Mouse (Mus musculus): ENCODE data around the gene Slc46a1. TPM values are rescaled to one million over a fixed set of nuclear protein-coding genes. Genes with fewer than 3 reads are reported as not detected.

Gene Slc46a1
- 24.7 and 24.9 TPM in 2 replicates for polyA plus RNA-seq (2015; fragmentation: Nextera tagmentation; extraction: Ambion mirVana)

DNA sequence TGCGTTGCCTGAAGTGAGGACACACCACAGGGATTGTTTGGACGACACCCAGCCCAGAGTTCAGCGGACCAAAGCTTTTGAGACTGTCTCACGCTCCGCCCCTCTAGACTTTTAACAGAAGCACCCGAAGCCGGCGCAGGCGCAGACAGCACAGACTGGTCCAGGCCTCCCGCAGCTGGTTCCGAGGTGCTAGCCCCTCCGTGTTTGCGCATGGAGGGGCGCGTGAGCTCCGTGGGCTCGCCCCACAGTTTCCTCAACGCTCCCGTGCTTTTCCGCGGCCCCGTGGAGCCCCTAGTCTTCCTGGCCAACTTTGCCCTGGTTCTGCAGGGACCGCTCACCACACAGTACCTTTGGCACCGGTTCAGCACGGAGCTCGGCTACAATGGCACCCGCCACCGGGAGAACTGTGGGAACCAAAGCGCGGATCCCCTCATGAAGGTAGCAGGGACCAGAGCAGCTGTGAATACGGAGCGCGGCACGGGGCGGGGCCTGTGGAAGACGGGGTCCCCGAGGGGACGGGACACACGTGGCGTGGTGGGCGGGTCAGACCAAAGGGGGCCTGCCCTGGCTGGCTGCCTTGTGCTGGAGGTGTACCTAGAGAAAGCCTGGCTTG, at the start of gene Slc46a1:
Gene Slc46a1, plus strand, starts transcription at position 130 of the 613 bp plus-strand sequence.
- WGBS: under 1% methylated on average over 41 of the region's 41 CpGs
- H3K36me3 ChIP-seq (ENCODE audit: insufficient read depth, low read length): no peaks in the 10 kb centered on the region
- 0 out of 2 replicates have a peak, but pooled peaks cover 6% of the 10 kb centered on the region for H3K9me3 ChIP-seq (ENCODE audit: low read length)
- no peaks in the 10 kb centered on the region for H3K27me3 ChIP-seq (ENCODE audit: insufficient read depth, low read length)
- peak; percentile 95 for ATAC-seq (ENCODE audit: low FRiP score, low TSS enrichment)
- H3K4me1 ChIP-seq (ENCODE audit: insufficient read depth, low read length): peaks cover 11% of the 10 kb centered on the region
- peak within 1 kb of the TSS; percentile 97 for H3K27ac ChIP-seq (ENCODE audit: low read length)
- peak within 1 kb of the TSS; percentile 94 for H3K4me2 ChIP-seq (replicated peaks; ENCODE audit: low read depth, low read length)
- H3K4me3 ChIP-seq (ENCODE audit: low read length): peak within 1 kb of the TSS; percentile 82
- peak within 1 kb of the TSS; percentile 91 for H3K9ac ChIP-seq (replicated peaks; ENCODE audit: low read length)

DNA sequence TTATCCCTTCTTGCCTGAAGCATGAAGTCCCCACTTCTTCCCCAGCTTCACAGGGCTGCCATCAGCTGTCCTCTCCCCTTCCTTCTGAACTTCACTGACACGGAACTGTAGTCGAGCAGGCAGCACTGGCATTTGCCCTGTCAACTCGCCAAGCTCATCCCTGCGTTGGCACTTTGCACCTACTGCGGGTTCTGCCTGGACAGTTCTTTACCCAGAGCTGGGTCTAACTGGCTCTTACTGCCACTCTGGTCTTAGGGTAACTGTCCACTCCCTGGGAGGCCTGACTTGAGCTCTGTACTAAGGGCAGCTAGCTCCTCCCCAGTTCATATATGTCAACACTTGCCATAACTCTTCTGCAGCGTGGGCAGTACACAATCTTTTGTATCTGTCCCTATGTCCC, 48.6 kb upstream of the Slc46a1 start:
- no peaks in the 10 kb centered on the region for H3K36me3 ChIP-seq (ENCODE audit: insufficient read depth, low read length)
- ATAC-seq (ENCODE audit: low FRiP score, low TSS enrichment): peak; percentile 70
- WGBS: 55% methylated on average over 6 of the region's 6 CpGs
- H3K27me3 ChIP-seq (ENCODE audit: insufficient read depth, low read length): 0 out of 2 replicates have a peak, but pooled peaks cover 6% of the 10 kb centered on the region
- peaks cover 5% of the 10 kb centered on the region; the same call in 1 of the 2 replicates for H3K4me1 ChIP-seq (ENCODE audit: insufficient read depth, low read length)
- no peak overlapping the region for H3K9ac ChIP-seq (replicated peaks; ENCODE audit: low read length)
- no peak overlapping the region for H3K4me2 ChIP-seq (replicated peaks; ENCODE audit: low read depth, low read length)
- no peak overlapping the region for H3K27ac ChIP-seq (ENCODE audit: low read length)
- no peak overlapping the region for H3K4me3 ChIP-seq (ENCODE audit: low read length)
- H3K9me3 ChIP-seq (ENCODE audit: low read length): no peaks in the 10 kb centered on the region

DNA sequence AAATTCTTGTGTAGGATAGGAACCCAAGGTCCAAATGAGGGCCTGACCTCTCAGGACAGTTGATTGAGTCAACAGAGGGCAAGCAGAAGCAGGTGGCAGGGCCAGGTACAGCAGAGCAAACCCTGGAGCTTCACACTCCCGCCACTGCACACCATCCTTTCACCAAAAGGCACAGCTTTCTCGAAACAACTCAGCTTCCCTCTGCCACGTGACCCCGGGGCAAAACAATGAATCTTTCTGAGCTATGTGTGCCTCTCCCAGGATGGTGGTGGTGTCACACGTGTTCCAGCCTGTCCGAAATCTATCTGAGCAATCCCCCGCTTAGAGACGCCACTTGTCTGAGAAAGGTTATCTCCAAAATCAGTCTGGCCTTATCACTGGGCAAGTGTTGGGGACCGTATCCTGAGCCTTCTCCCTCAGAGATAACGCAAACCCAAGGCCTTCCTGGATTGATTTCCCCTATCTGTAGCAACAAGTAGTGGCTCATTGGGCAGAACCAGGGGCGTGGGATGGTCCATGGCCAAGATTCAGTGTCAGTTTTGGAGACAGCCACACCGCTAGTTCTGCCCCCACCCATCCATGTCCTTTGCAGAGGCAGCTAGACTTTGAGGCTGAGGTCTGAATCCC, 45.1 kb upstream of the Slc46a1 start:
- no peak overlapping the region for H3K9ac ChIP-seq (replicated peaks; ENCODE audit: low read length)
- WGBS: 42% methylated on average over 12 of the region's 12 CpGs
- H3K4me3 ChIP-seq (ENCODE audit: low read length): no peak overlapping the region
- H3K27me3 ChIP-seq (ENCODE audit: insufficient read depth, low read length): 0 out of 2 replicates have a peak, but pooled peaks cover 6% of the 10 kb centered on the region
- no peaks in the 10 kb centered on the region for H3K9me3 ChIP-seq (ENCODE audit: low read length)
- H3K4me2 ChIP-seq (replicated peaks; ENCODE audit: low read depth, low read length): no peak overlapping the region
- ATAC-seq (ENCODE audit: low FRiP score, low TSS enrichment): no peak
- no peak overlapping the region for H3K27ac ChIP-seq (ENCODE audit: low read length)
- H3K4me1 ChIP-seq (ENCODE audit: insufficient read depth, low read length): peaks cover 12% of the 10 kb centered on the region
- no peaks in the 10 kb centered on the region for H3K36me3 ChIP-seq (ENCODE audit: insufficient read depth, low read length)

DNA sequence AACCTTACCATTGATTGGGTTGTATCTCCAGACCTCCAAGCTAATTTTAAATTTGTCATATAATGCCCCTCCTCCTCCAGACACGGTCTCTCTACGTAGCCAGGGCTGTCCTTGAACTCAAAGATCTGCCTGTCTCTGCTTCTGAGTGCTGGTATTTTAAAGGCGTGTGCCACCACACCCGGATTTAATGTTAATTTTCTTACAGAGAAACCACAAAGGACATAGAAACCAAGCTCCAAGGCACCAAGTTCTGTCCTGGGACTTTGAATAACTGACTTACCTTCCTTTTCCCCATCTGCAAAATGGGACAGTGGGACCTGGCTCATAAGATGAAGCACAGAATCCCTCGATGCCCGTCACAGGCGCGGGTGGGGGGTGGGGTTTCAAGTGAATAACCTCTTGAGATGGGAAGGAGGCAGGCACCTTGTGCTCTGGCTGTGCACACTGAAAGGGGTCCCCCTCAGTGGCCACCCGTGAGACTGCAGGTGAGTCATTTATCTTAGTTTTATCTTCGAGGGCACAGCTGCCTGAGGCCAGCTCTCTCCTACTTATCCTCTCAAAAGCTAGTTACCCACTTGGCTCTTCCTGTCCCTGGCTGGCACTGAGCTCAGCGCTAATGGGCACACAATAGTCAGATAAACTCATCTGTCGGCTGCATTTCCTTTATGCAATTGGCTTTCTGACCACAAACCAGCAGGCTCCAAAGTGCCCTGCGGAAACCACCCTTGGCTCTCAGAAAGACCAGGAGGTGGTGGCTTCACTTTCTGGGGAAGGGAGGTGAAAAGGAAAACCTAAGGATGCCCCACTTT, 44.1 kb upstream of the Slc46a1 start:
- H3K4me1 ChIP-seq (ENCODE audit: insufficient read depth, low read length): peaks cover 12% of the 10 kb centered on the region
- H3K27ac ChIP-seq (ENCODE audit: low read length): 0 out of 2 replicates have a peak overlapping the region, but pooled peaks have one; percentile 31
- no peak overlapping the region for H3K4me3 ChIP-seq (ENCODE audit: low read length)
- 64% methylated on average over 13 of the region's 13 CpGs for WGBS
- H3K27me3 ChIP-seq (ENCODE audit: insufficient read depth, low read length): 0 out of 2 replicates have a peak, but pooled peaks cover 6% of the 10 kb centered on the region
- H3K9me3 ChIP-seq (ENCODE audit: low read length): no peaks in the 10 kb centered on the region
- H3K36me3 ChIP-seq (ENCODE audit: insufficient read depth, low read length): no peaks in the 10 kb centered on the region
- H3K4me2 ChIP-seq (replicated peaks; ENCODE audit: low read depth, low read length): peak overlapping the region; percentile 36; the same call in 1 of the 2 replicates
- no peak for ATAC-seq (ENCODE audit: low FRiP score, low TSS enrichment)
- peak overlapping the region; percentile 5; the same call in 1 of the 2 replicates for H3K9ac ChIP-seq (replicated peaks; ENCODE audit: low read length)

DNA sequence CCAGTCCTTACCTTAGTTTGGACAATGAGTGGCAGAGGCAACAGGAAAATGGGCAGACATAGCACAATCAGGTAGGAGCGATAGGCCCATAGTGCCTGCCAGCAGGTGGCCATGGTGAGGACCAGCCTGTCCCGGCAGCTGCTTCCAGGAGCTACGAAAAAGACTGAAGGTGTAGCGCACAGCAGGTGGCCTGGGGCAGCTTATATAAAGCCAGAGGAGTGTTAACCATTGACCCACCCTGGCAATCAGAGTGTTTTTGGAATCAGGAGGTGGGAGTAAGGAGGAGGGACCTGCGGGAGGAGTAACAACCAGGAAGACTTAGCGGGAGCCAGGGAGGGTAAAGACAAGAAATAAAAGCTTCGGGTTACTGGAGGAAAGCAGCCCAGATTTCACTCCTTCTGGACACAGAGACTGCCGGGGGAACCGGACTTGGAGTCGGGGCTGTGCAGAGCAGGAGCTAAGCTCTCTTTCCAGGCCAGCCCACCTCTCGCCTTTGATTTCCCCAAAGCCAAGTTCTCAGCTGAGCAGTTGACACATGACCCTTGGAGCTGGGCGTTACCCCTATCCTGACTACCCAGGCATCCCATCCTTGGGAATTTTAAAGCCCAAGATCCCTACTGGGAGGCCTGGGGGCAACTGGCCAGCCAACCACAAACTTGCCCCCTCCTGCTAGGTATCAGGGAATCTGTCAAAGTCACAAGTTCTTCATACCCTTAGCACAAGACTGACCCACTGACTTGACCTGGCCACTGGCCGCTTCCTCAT, 43.3 kb upstream of the Slc46a1 start, which contains the start of gene Slc13a2:
Gene Slc13a2, minus strand, starts transcription at position 163 of the 765 bp plus-strand sequence.
- Histone ChIP-seq H3K27me3 (ENCODE audit: insufficient read depth, low read length) (0 out of 2 replicates have a peak, but pooled peaks cover 6% of the 10 kb centered on the region), H3K27ac (ENCODE audit: low read length) (peak within 1 kb of the TSS; percentile 63; the same call in 1 of the 2 replicates), H3K9ac (replicated peaks; ENCODE audit: low read length) (peak within 1 kb of the TSS; percentile 5; the same call in 1 of the 2 replicates), H3K4me2 (replicated peaks; ENCODE audit: low read depth, low read length) (peak within 1 kb of the TSS; percentile 36), H3K9me3 (ENCODE audit: low read length) (no peaks in the 10 kb centered on the region), H3K4me1 (ENCODE audit: insufficient read depth, low read length) (peaks cover 12% of the 10 kb centered on the region), H3K36me3 (ENCODE audit: insufficient read depth, low read length) (no peaks in the 10 kb centered on the region), H3K4me3 (ENCODE audit: low read length) (no peak within 1 kb of the TSS)
- peak; percentile 83 for ATAC-seq (ENCODE audit: low FRiP score, low TSS enrichment)
- 7% methylated on average over 13 of the region's 13 CpGs for WGBS

DNA sequence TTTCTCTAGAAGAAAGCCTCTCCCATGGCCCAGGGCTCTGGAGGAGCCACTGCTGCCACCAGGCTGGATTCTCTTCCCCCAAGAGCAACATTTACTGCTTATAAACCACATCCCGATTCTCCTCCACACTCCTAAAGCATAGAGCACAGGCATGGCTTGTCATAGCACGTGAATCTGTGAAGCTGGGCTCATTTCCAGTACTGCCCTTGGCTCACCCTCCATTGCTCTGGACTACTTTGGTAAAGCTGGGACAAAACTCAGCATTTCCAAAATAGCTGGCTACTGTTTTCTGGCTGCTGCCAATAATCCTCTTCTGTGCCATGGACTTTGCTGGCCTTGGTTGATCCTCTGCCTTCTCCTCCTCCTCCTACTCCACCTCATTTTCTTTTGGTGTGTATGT, 41.1 kb upstream of the Slc46a1 start:
- whole genome bisulfite sequencing: 53% methylated on average over 2 of the region's 2 CpGs
- no peak overlapping the region for H3K4me3 ChIP-seq (ENCODE audit: low read length)
- H3K27ac ChIP-seq (ENCODE audit: low read length): no peak overlapping the region
- no peak for ATAC-seq (ENCODE audit: low FRiP score, low TSS enrichment)
- no peaks in the 10 kb centered on the region for H3K36me3 ChIP-seq (ENCODE audit: insufficient read depth, low read length)
- no peaks in the 10 kb centered on the region for H3K9me3 ChIP-seq (ENCODE audit: low read length)
- H3K9ac ChIP-seq (replicated peaks; ENCODE audit: low read length): no peak overlapping the region
- H3K27me3 ChIP-seq (ENCODE audit: insufficient read depth, low read length): 0 out of 2 replicates have a peak, but pooled peaks cover 6% of the 10 kb centered on the region
- peaks cover 15% of the 10 kb centered on the region for H3K4me1 ChIP-seq (ENCODE audit: insufficient read depth, low read length)
- H3K4me2 ChIP-seq (replicated peaks; ENCODE audit: low read depth, low read length): no peak overlapping the region

DNA sequence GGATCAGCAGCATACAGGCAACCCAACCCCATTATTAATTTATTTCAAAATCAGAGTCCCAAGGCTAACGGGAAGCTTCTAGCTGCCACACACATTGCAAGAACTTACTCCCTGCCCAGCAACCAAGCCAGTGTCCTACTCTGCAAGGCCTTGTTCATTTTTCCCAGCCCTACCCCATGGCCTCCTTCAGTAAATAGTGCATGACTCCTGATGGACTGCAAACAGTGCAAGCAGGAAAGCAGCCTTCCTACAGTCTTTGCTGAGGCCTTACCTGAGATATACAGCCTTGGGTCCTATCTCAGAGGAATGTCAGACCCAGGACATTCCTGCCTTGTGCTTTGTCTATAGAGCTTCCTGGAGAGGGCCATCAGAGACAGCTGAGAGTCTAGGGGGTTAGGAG, 39.9 kb upstream of the Slc46a1 start:
- no peak overlapping the region for H3K4me2 ChIP-seq (replicated peaks; ENCODE audit: low read depth, low read length)
- H3K4me3 ChIP-seq (ENCODE audit: low read length): no peak overlapping the region
- H3K36me3 ChIP-seq (ENCODE audit: insufficient read depth, low read length): no peaks in the 10 kb centered on the region
- 0 out of 2 replicates have a peak, but pooled peaks cover 5% of the 10 kb centered on the region for H3K27me3 ChIP-seq (ENCODE audit: insufficient read depth, low read length)
- ATAC-seq (ENCODE audit: low FRiP score, low TSS enrichment): no peak
- H3K4me1 ChIP-seq (ENCODE audit: insufficient read depth, low read length): peaks cover 12% of the 10 kb centered on the region
- H3K9ac ChIP-seq (replicated peaks; ENCODE audit: low read length): no peak overlapping the region
- no peaks in the 10 kb centered on the region for H3K9me3 ChIP-seq (ENCODE audit: low read length)
- H3K27ac ChIP-seq (ENCODE audit: low read length): no peak overlapping the region
- WGBS: 91% methylated on average over 1 of the region's 1 CpGs

DNA sequence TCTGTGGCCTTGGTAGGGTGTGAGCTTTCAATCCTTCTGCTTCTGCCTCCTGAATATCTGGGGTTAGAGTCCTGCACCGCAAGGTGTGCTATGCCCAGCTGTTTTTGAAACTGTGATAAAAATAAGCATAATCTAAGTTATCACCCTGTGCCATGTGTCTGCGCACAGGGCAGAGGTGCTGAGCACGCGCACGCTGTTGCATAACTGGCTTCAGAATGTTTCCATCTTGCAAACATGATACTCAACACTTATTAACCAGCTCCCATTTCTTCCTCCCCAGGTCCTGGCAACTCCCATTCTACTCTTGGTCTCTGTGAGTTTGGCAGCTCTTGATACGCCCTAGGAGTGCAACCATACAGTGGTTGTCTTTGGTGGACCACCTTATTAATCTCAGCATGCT, 37.8 kb upstream of the Slc46a1 start:
- no peak for ATAC-seq (ENCODE audit: low FRiP score, low TSS enrichment)
- Histone ChIP-seq H3K36me3 (ENCODE audit: insufficient read depth, low read length) (no peaks in the 10 kb centered on the region), H3K27me3 (ENCODE audit: insufficient read depth, low read length) (no peaks in the 10 kb centered on the region), H3K4me2 (replicated peaks; ENCODE audit: low read depth, low read length) (no peak overlapping the region), H3K27ac (ENCODE audit: low read length) (no peak overlapping the region), H3K9ac (replicated peaks; ENCODE audit: low read length) (no peak overlapping the region), H3K4me1 (ENCODE audit: insufficient read depth, low read length) (peaks cover 8% of the 10 kb centered on the region; the same call in 1 of the 2 replicates), H3K9me3 (ENCODE audit: low read length) (no peaks in the 10 kb centered on the region), H3K4me3 (ENCODE audit: low read length) (no peak overlapping the region)
- WGBS: 79% methylated on average over 6 of the region's 6 CpGs

DNA sequence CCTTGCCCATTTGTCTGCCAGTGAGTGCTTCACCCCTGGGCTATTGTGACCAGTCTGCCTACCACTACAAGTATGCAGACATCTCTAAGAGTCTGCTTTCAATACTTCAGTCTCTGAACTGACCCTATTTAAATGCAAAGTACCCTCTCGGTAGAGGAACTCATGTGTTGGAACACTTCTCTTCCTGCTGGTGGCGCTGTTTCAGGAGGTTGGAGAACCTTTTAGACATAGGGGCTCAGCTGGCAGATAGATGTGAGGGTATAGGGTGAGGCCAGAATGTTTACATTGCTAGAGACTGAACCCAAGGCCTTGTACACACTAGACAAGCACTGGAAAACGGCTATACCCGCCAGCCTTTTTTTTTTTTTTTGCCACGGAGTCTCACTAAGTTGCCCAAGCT, 37.2 kb upstream of the Slc46a1 start:
- Histone ChIP-seq H3K9ac (replicated peaks; ENCODE audit: low read length) (no peak overlapping the region), H3K27me3 (ENCODE audit: insufficient read depth, low read length) (no peaks in the 10 kb centered on the region), H3K4me2 (replicated peaks; ENCODE audit: low read depth, low read length) (no peak overlapping the region), H3K36me3 (ENCODE audit: insufficient read depth, low read length) (no peaks in the 10 kb centered on the region), H3K4me1 (ENCODE audit: insufficient read depth, low read length) (peaks cover 8% of the 10 kb centered on the region; the same call in 1 of the 2 replicates), H3K27ac (ENCODE audit: low read length) (no peak overlapping the region), H3K9me3 (ENCODE audit: low read length) (no peaks in the 10 kb centered on the region), H3K4me3 (ENCODE audit: low read length) (no peak overlapping the region)
- ATAC-seq (ENCODE audit: low FRiP score, low TSS enrichment): no peak
- 80% methylated on average over 5 of the region's 5 CpGs for WGBS
